Mouse (Mus musculus) MEL (cell line): ENCODE measurements around the gene Zfp777.

Experiments used
- CHD2 ChIP-seq: IDR thresholded peaks from 2 replicates; pipeline ENCODE4 v1.6.1; 2011; ENCODE audit warnings: low read length, improper control_type of control experiment
- CTCF ChIP-seq, 3 experiments: IDR thresholded peaks in 2 of 3; conservative IDR thresholded peaks in 1 of 3; 2 replicates each; pipeline ENCODE4 v1.5.1; 2011 to 2012; ENCODE audit warnings: low read length in 3 of 3, low read depth in 2 of 3, mild to moderate bottlenecking in 2 of 3, improper control_type of control experiment in 1 of 3, inconsistent platforms in 1 of 3, mixed read lengths in 1 of 3, moderate library complexity in 1 of 3; ENCODE audit not compliant: control insufficient read depth in 1 of 3, insufficient read depth in 1 of 3, poor library complexity in 1 of 3, severe bottlenecking in 1 of 3
- E2F4 ChIP-seq: IDR thresholded peaks from 2 replicates; pipeline ENCODE4 v1.6.1; 2011; ENCODE audit warnings: low read depth, low read length, improper control_type of control experiment, borderline replicate concordance
- EP300 ChIP-seq, 2 experiments: IDR thresholded peaks; 2 replicates each; pipeline ENCODE4 v1.6.1; 2011; ENCODE audit warnings: improper control_type of control experiment in 2 of 2, low read length in 2 of 2, low read depth in 1 of 2, mild to moderate bottlenecking in 1 of 2
- MEF2A ChIP-seq: IDR thresholded peaks from 2 replicates; pipeline ENCODE4 v1.6.1; 2014; ENCODE audit warnings: low read depth, mild to moderate bottlenecking, inconsistent platforms, low read length, improper control_type of control experiment; ENCODE audit not compliant: poor library complexity, insufficient replicate concordance, severe bottlenecking; ENCODE audit errors: extremely low read depth
- NRF1 ChIP-seq: IDR thresholded peaks from 2 replicates; pipeline ENCODE4 v1.6.1; 2014; ENCODE audit warnings: low read depth, mild to moderate bottlenecking, inconsistent platforms, low read length, improper control_type of control experiment, moderate library complexity; ENCODE audit not compliant: poor library complexity, insufficient read depth, severe bottlenecking
- TCF12 ChIP-seq: IDR thresholded peaks from 2 replicates; pipeline ENCODE4 v1.6.1; 2014; ENCODE audit warnings: low read depth, mild to moderate bottlenecking, inconsistent platforms, low read length, improper control_type of control experiment, moderate library complexity
- UBTF ChIP-seq: IDR thresholded peaks from 2 replicates; pipeline ENCODE4 v1.6.1; 2012; ENCODE audit warnings: low read depth, mild to moderate bottlenecking, inconsistent platforms, low read length, improper control_type of control experiment, moderate library complexity, borderline replicate concordance; ENCODE audit not compliant: insufficient read depth
- USF1 ChIP-seq: IDR thresholded peaks from 2 replicates; pipeline ENCODE4 v1.6.1; 2014; ENCODE audit warnings: low read depth, mild to moderate bottlenecking, inconsistent platforms, low read length, improper control_type of control experiment, moderate library complexity
- ZKSCAN1 ChIP-seq: IDR thresholded peaks from 2 replicates; pipeline ENCODE4 v1.6.1; 2012; ENCODE audit warnings: low read depth, mild to moderate bottlenecking, inconsistent platforms, low read length, improper control_type of control experiment, moderate library complexity

GRCm38 (mm10) chr6:48063940-48064339 is 15.2 kb upstream of the Zfp777 start:
- TF ChIP-seq EP300 (IDR thresholded peaks at IDR 0.05; ENCODE audit: low read depth in 1 of 2, low read length in 2 of 2) (no peak), UBTF (no peak), CHD2 (no peak), USF1 (no peak), E2F4 (no peak), MEF2A (no peak), ZKSCAN1 (no peak), CTCF (IDR thresholded peaks at IDR 0.05 in 2 of 3, conservative IDR thresholded peaks at IDR 0.05 in 1 of 3; ENCODE audit: control insufficient read depth in 1 of 3, insufficient read depth in 1 of 3, low read depth in 2 of 3, low read length in 3 of 3, poor library complexity in 1 of 3, severe bottlenecking in 1 of 3) (no peak), TCF12 (no peak), NRF1 (no peak)
